Mouse (Mus musculus) limb, embryonic 12.5 days (tissue): ENCODE results near the gene Oas1d. TPM values are rescaled to one million over a fixed set of nuclear protein-coding genes. Genes with fewer than 3 reads are reported as not detected.
"Not testable (repeated sequence)": the region's sequence is repeated elsewhere in the genome, so short reads cannot be mapped to it uniquely, and the experiment has no call there.

Experiments
- ATAC-seq: fragments of 200-750 bp; cut with Nextera tagmentation; 2 replicates; pipeline ENCODE4 v1.8.0; 2017; ENCODE audit warnings: low read depth, moderate TSS enrichment; ENCODE audit not compliant: insufficient number of reproducible peaks, insufficient read depth, low FRiP score, low TSS enrichment
- H3K27ac ChIP-seq: fragments of 300-500 bp; sonication (generic); 2 replicates; pipeline ENCODE4 v1.5.1; 2016; ENCODE audit warnings: mild to moderate bottlenecking, moderate library complexity
- H3K27me3 ChIP-seq: fragments of 300-500 bp; sonication (generic); 2 replicates; pipeline ENCODE4 v1.6.1; 2016; ENCODE audit warnings: mild to moderate bottlenecking, moderate library complexity
- H3K36me3 ChIP-seq: fragments of 300-500 bp; sonication (generic); 2 replicates; pipeline ENCODE4 v1.6.1; 2016; ENCODE audit warnings: mild to moderate bottlenecking, moderate library complexity
- H3K4me1 ChIP-seq: fragments of 300-500 bp; sonication (generic); replicated peaks from 2 replicates; pipeline ENCODE4 v1.6.1; 2016
- H3K4me2 ChIP-seq: fragments of 300-500 bp; sonication (generic); 2 replicates; pipeline ENCODE4 v1.6.1; 2016; ENCODE audit warnings: mild to moderate bottlenecking, moderate library complexity
- H3K4me3 ChIP-seq: fragments of 300-500 bp; sonication (generic); replicated peaks from 2 replicates; pipeline ENCODE4 v1.5.1; 2016; ENCODE audit warnings: mild to moderate bottlenecking
- H3K9ac ChIP-seq: fragments of 300-500 bp; sonication (generic); replicated peaks from 2 replicates; pipeline ENCODE4 v1.6.1; 2016; ENCODE audit warnings: mild to moderate bottlenecking, moderate library complexity
- H3K9me3 ChIP-seq: fragments of 300-500 bp; sonication (generic); 2 replicates; pipeline ENCODE4 v1.6.1; 2016; ENCODE audit warnings: mild to moderate bottlenecking, moderate library complexity
- WGBS: fragments of 180-500 bp; shearing (Covaris S2); methylation state at CpG from one replicate; pipeline ENCODE4 v1.1.7; 2016; 5-methylcytosine and 5-hydroxymethylcytosine counted together
- polyA plus RNA-seq: library from polyadenylated mRNA; unstranded; fragments of >200 nt; fragmentation: Nextera tagmentation; extraction: Ambion mirVana; gene quantifications from 2 replicates; pipeline ENCODE4 v1.2.1, GENCODE M21; 2016

Oas1d gene
- polyA plus RNA-seq, 1 experiment from 2014 or later, result not detected

GRCm38 (mm10) chr5:120888294-120888815 is 26.0 kb upstream of the Oas1d start:
- not testable (repeated sequence) for ATAC-seq, H3K27ac ChIP-seq, H3K9ac ChIP-seq, H3K36me3 ChIP-seq, H3K4me1 ChIP-seq, H3K4me2 ChIP-seq, H3K4me3 ChIP-seq, H3K27me3 ChIP-seq, H3K9me3 ChIP-seq
- WGBS, result 36% methylated on average over 4 of the region's 4 CpGs

- no peaks in the 10 kb centered on the region for H3K27me3 ChIP-seq
- no peak for ATAC-seq
- WGBS, result 78% methylated on average over 2 of the region's 2 CpGs
Measured at GRCm38 (mm10) chr5:120890026-120890425, 24.3 kb upstream of the Oas1d start.

GRCm38 (mm10) chr5:120890991-120891390 is 23.3 kb upstream of the Oas1d start:
- ATAC-seq, result no peak
- H3K27me3 ChIP-seq, result no peaks in the 10 kb centered on the region
- no peaks in the 10 kb centered on the region for H3K4me1 ChIP-seq
- no peak overlapping the region for H3K4me3 ChIP-seq
- H3K36me3 ChIP-seq, result no peaks in the 10 kb centered on the region
- H3K4me2 ChIP-seq, result no peak overlapping the region
- WGBS, result 44% methylated on average over 3 of the region's 3 CpGs
- no peak overlapping the region for H3K9ac ChIP-seq
- no peaks in the 10 kb centered on the region for H3K9me3 ChIP-seq
- no peak overlapping the region for H3K27ac ChIP-seq

More at GRCm38 (mm10) chr5:120890026-120890425, 24.3 kb upstream of the Oas1d start:
- no peak overlapping the region for H3K4me3 ChIP-seq
- H3K4me1 ChIP-seq, result no peaks in the 10 kb centered on the region
- H3K4me2 ChIP-seq, result no peak overlapping the region
- no peak overlapping the region for H3K9ac ChIP-seq
- H3K9me3 ChIP-seq, result no peaks in the 10 kb centered on the region
- no peak overlapping the region for H3K27ac ChIP-seq
- H3K36me3 ChIP-seq, result no peaks in the 10 kb centered on the region

- H3K27ac ChIP-seq, H3K4me2 ChIP-seq, H3K9ac ChIP-seq, H3K4me3 ChIP-seq, ATAC-seq, H3K36me3 ChIP-seq, H3K9me3 ChIP-seq, H3K4me1 ChIP-seq, H3K27me3 ChIP-seq: not testable (repeated sequence)
- 45% methylated on average over 2 of the region's 2 CpGs for whole genome bisulfite sequencing
Measured at GRCm38 (mm10) chr5:120891566-120892242, 22.6 kb upstream of the Oas1d start.

GRCm38 (mm10) chr5:120892243-120892660 is 22.1 kb upstream of the Oas1d start:
- 20% methylated on average over 2 of the region's 2 CpGs for WGBS
- Histone ChIP-seq H3K4me3 (no peak overlapping the region), H3K27ac (no peak overlapping the region), H3K9me3 (no peaks in the 10 kb centered on the region), H3K4me1 (no peaks in the 10 kb centered on the region), H3K9ac (no peak overlapping the region), H3K36me3 (no peaks in the 10 kb centered on the region), H3K4me2 (no peak overlapping the region), H3K27me3 (no peaks in the 10 kb centered on the region)
- no peak for ATAC-seq

- H3K4me1 ChIP-seq, ATAC-seq, H3K27me3 ChIP-seq, H3K9me3 ChIP-seq, H3K4me2 ChIP-seq, H3K27ac ChIP-seq, H3K36me3 ChIP-seq, H3K9ac ChIP-seq, H3K4me3 ChIP-seq: not testable (repeated sequence)
- WGBS, result 93% methylated on average over 4 of the region's 4 CpGs
Measured at GRCm38 (mm10) chr5:120893866-120894265, 20.5 kb upstream of the Oas1d start.

- H3K4me2 ChIP-seq, ATAC-seq, H3K4me3 ChIP-seq, H3K36me3 ChIP-seq, H3K27me3 ChIP-seq, H3K9ac ChIP-seq, H3K27ac ChIP-seq, H3K4me1 ChIP-seq, H3K9me3 ChIP-seq: not testable (repeated sequence)
- 70% methylated on average over 2 of the region's 2 CpGs for WGBS
Measured at GRCm38 (mm10) chr5:120894692-120895091, 19.6 kb upstream of the Oas1d start.

- ATAC-seq, result no peak
- no peaks in the 10 kb centered on the region for H3K36me3 ChIP-seq
- WGBS, result 90% methylated on average over 11 of the region's 11 CpGs
Measured at GRCm38 (mm10) chr5:120895231-120895900, 19.0 kb upstream of the Oas1d start.

GRCm38 (mm10) chr5:120898307-120898706 is 16.0 kb upstream of the Oas1d start:
- H3K4me3 ChIP-seq, result no peak overlapping the region
- no peaks in the 10 kb centered on the region for H3K9me3 ChIP-seq
- 84% methylated on average over 6 of the region's 6 CpGs for WGBS
- no peak overlapping the region for H3K9ac ChIP-seq
- H3K4me2 ChIP-seq, result no peak overlapping the region
- ATAC-seq, result no peak
- H3K4me1 ChIP-seq, result no peaks in the 10 kb centered on the region
- H3K27me3 ChIP-seq, result no peaks in the 10 kb centered on the region
- no peaks in the 10 kb centered on the region for H3K36me3 ChIP-seq
- H3K27ac ChIP-seq, result no peak overlapping the region

More at GRCm38 (mm10) chr5:120895231-120895900, 19.0 kb upstream of the Oas1d start:
- no peaks in the 10 kb centered on the region for H3K4me1 ChIP-seq
- H3K9me3 ChIP-seq, result no peaks in the 10 kb centered on the region
- no peaks in the 10 kb centered on the region for H3K27me3 ChIP-seq
- H3K9ac ChIP-seq, result no peak overlapping the region
- no peak overlapping the region for H3K4me2 ChIP-seq
- no peak overlapping the region for H3K27ac ChIP-seq
- no peak overlapping the region for H3K4me3 ChIP-seq

- no peak overlapping the region for H3K4me3 ChIP-seq
- no peak overlapping the region for H3K4me2 ChIP-seq
- H3K4me1 ChIP-seq, result no peaks in the 10 kb centered on the region
- H3K9me3 ChIP-seq, result no peaks in the 10 kb centered on the region
- H3K27me3 ChIP-seq, result no peaks in the 10 kb centered on the region
- no peak overlapping the region for H3K9ac ChIP-seq
- no peaks in the 10 kb centered on the region for H3K36me3 ChIP-seq
- ATAC-seq, result no peak
- H3K27ac ChIP-seq, result no peak overlapping the region
Measured at GRCm38 (mm10) chr5:120898726-120899125, 15.6 kb upstream of the Oas1d start.

GRCm38 (mm10) chr5:120900666-120901065 is 13.7 kb upstream of the Oas1d start:
- Histone ChIP-seq H3K27ac (no peak overlapping the region), H3K9me3 (no peaks in the 10 kb centered on the region), H3K9ac (no peak overlapping the region), H3K4me1 (no peaks in the 10 kb centered on the region), H3K4me3 (no peak overlapping the region), H3K27me3 (no peaks in the 10 kb centered on the region), H3K4me2 (no peak overlapping the region), H3K36me3 (no peaks in the 10 kb centered on the region)
- ATAC-seq, result no peak
- 61% methylated on average over 1 of the region's 1 CpGs for WGBS
